Mouse (Mus musculus) brain, embryonic 14.5 days (tissue): ENCODE measurements at regions not wholly inside any gene's neighbourhood (a gene's known extent, or its start where the extent isn't known, plus 50 kb on each side); places are given as distances from the start of the nearest gene placed in this dataset.

Source experiments
- DNase-seq: peaks from one replicate; pipeline ENCODE4 v3.0.0-alpha.2; 2011; ENCODE audit warnings: low read depth
- CTCF ChIP-seq: fragments of 200-500 bp; IDR thresholded peaks from 2 replicates; pipeline ENCODE4 v1.5.1; 2012; ENCODE audit warnings: inconsistent platforms, mild to moderate bottlenecking, moderate library complexity, borderline replicate concordance; ENCODE audit not compliant: insufficient read depth, insufficient read length; ENCODE audit errors: extremely low read depth
- POLR2A ChIP-seq: fragments of 200-500 bp; IDR thresholded peaks from 2 replicates; pipeline ENCODE4 v1.6.1; 2012; ENCODE audit warnings: mild to moderate bottlenecking, inconsistent platforms, borderline replicate concordance; ENCODE audit not compliant: poor library complexity, insufficient read depth, insufficient read length, severe bottlenecking; ENCODE audit errors: extremely low read depth

DNA sequence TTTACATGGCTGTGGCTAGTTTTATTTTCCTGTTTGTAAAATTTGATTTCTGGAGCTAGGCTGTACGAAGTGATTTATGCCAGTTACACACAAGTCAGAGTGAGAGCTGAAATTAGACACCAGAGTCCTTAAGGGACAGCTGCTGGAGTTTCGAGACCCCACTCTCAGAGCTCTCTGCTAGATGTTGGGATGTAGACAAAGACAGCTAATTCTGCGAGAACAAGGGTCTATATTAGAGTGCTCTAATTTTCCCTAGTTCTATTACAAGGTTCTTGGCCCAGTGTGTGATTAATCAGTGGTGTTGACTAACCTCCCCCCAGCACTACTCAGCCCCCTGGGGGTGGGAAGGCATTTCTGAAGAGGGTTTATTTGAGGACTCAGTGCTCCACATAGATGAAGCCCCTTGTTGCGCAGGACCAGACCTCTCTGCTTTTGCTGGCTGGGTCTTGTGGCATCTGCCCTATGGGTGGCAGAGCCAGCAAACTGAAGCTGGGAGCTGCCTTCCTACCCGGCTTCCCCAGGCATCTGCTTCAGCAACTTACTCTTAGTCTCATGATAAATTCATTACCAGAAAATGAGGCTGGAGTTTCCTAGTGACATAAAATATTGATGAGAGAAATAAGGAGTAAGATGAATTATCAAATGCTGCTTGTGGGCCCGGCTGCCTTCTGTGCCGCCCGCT, 171.9 kb downstream of the Spata19 start:
- TF ChIP-seq CTCF (no peak), POLR2A (no peak)
- DNase-seq, result peak; percentile 61

DNA sequence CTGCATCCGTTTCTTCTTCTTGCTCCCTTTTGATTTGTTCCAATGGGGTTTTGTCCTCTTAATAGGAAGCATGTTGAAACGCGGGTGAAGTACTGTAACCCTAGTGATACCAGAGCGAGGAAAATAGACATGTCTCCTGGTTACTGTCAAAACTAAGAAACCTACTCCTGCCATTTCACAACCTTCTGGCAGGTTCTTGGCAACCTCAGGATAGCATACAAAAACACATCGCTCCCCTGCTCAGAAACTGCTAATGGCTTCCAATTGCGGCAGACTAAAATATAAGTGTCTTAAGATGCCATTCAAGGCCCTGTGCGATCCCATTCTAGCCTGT, 172.4 kb downstream of the Spata19 start:
- TF ChIP-seq POLR2A, result no peak
- TF ChIP-seq CTCF, result no peak
- DNase-seq, result peak; percentile 53

DNA sequence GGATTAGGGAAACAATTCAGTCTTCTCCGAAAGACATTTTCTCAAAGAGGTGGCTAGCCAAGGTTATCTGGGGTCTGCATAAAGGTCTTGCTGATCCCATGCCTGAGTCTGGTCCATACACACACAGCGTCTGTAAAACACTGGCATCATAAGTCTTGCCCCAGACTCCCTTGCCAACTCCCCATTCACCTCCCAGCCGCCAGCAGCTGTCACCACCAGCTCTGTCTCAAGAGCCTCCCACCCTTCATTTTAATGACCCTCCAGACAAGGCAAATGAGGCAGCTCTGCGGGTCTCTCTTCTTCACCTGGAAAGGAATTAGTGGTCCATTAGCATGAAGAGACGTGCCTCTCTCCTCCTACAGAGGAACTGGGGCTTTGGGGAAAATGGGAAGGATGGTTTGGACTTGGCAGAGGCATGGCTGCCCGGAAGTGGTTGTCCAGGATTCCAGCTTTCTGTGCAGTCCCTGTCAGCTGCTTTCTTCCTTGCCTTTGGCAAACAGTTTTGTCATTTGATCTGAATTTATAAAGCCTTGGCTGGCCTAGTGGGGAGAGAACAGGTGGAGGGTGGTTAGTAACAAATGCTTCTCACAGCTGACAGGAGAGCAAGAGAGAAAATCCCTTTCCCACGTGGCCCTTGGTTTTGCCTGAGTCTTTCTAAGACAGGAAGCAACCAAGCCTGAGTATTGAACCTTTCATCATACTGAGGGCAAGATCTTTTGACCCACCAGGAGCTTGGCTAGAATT, 173.3 kb upstream of the Opcml start:
- peak; percentile 84 for DNase-seq

DNA sequence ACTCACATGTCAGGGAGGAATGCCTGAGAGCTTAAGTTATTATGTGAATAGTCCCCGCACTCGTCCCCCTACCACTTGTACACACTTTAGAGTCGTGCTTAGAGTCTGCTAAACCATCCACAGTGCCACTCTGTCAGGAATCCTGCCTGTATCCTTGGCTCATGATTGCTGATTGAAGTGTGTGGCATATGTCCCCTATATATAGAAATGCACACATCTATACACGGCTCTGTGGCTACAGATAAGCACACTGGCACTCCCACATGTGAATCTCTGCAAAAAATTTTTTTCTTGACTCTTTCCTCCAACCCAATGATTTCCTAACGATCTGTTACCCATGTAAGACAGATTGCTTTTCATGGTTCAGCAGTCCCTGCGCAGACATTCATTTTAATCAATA, 155.7 kb upstream of the Opcml start:
- TF ChIP-seq POLR2A, result no peak
- no peak for TF ChIP-seq CTCF
- DNase-seq, result peak; percentile 20

More for the DNA sequence above, 173.3 kb upstream of the Opcml start:
- TF ChIP-seq POLR2A, result no peak
- no peak for TF ChIP-seq CTCF

DNA sequence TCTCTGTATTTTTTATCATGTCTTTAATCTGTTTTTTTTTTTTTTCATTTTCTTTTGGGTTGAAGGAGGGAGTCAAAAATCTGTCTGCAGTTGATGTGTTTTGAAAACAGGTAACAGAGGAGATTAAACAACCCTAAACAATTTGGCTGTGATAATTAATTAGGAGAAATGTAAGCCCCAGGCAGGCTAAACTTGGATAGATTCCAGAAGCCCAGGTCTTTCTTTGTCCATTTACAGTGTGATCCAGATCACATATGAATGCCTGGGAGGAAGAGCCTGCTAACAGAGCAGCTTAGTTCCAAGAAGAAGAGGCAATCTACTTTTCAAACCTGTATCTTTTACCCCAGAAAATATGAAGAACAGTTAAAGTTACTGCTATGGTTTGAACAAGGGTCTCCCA, 150.0 kb upstream of the Opcml start:
- DNase-seq, result peak; percentile 72
- TF ChIP-seq CTCF (no peak), POLR2A (no peak)

GRCm38 (mm10) chr9:27643312-27643711, 147.3 kb upstream of the Opcml start:
- no peak for TF ChIP-seq POLR2A
- no peak for TF ChIP-seq CTCF
- DNase-seq, result no peak

GRCm38 (mm10) chr9:27643916-27644315, 146.7 kb upstream of the Opcml start:
- DNase-seq, result peak; percentile 37
- TF ChIP-seq CTCF (no peak), POLR2A (no peak)

DNA sequence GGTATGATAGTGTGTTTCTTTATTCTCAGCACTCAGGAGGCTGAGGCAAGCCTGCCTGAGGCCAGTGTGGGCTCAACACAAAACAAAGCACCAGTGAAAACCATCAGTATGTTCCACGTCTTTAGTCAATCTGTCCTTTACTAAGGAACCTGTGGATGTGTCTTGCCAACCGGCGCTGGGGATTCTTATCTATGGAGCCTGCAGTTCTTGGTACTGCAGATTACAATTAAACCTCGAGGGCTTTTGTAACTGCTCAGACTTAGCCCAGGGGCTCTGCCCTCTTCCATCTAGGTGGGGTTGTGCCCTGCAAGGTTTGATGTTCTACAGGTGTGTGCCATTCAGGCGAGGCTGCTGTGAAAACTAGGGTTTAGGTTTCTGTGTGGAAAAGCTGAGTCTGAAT, 145.1 kb upstream of the Opcml start:
- no peak for DNase-seq
- TF ChIP-seq CTCF (no peak), POLR2A (no peak)

- TF ChIP-seq CTCF (no peak), POLR2A (no peak)
- DNase-seq, result no peak
Measured at GRCm38 (mm10) chr9:27646100-27646499, 144.5 kb upstream of the Opcml start.

- TF ChIP-seq POLR2A, result no peak
- TF ChIP-seq CTCF, result no peak
- no peak for DNase-seq
Measured at GRCm38 (mm10) chr9:27646956-27647355, 143.6 kb upstream of the Opcml start.

- DNase-seq, result no peak
- TF ChIP-seq POLR2A (no peak), CTCF (no peak)
Measured at GRCm38 (mm10) chr9:27658001-27658400, 132.6 kb upstream of the Opcml start.

- no peak for TF ChIP-seq CTCF
- no peak for TF ChIP-seq POLR2A
- DNase-seq, result no peak
Measured at GRCm38 (mm10) chr9:27661431-27662300, 128.9 kb upstream of the Opcml start.

- TF ChIP-seq CTCF, result no peak
- TF ChIP-seq POLR2A, result no peak
Measured at GRCm38 (mm10) chr9:27663230-27663629, 127.3 kb upstream of the Opcml start.

More at GRCm38 (mm10) chr9:27663230-27663629, 127.3 kb upstream of the Opcml start:
- no peak for DNase-seq
